Mouse (Mus musculus) liver, embryonic 13.5 days (tissue): Measurements from ENCODE around the gene Cecr2. TPM values are rescaled to one million over a fixed set of nuclear protein-coding genes. Genes with fewer than 3 reads are reported as not detected.
A peak's percentile ranks its signal among the peaks of the same experiment; 100 is the strongest.

Experiments
- ATAC-seq: fragments of 200-750 bp; cut with Nextera tagmentation; 2 replicates; pipeline ENCODE4 v1.8.0; 2017; ENCODE audit warnings: low read depth, mild to moderate bottlenecking, moderate number of reproducible peaks, moderate library complexity
- DNase-seq: peaks from one replicate; pipeline ENCODE4 v3.0.0; 2022
- H3K27ac ChIP-seq: fragments of 300-500 bp; sonication (generic); 2 replicates; pipeline ENCODE4 v1.5.1; 2015; ENCODE audit warnings: moderate library complexity, mild to moderate bottlenecking, inconsistent platforms
- H3K27me3 ChIP-seq: fragments of 300-500 bp; sonication (generic); 2 replicates; pipeline ENCODE4 v1.6.1; 2015; ENCODE audit warnings: mild to moderate bottlenecking, inconsistent platforms
- H3K36me3 ChIP-seq: fragments of 300-500 bp; sonication (generic); 2 replicates; pipeline ENCODE4 v1.6.1; 2015; ENCODE audit warnings: mild to moderate bottlenecking, inconsistent platforms
- H3K4me1 ChIP-seq: fragments of 300-500 bp; sonication (generic); replicated peaks from 2 replicates; pipeline ENCODE4 v1.6.1; 2015; ENCODE audit warnings: inconsistent platforms
- H3K4me2 ChIP-seq: fragments of 300-500 bp; sonication (generic); 2 replicates; pipeline ENCODE4 v1.6.1; 2015; ENCODE audit warnings: inconsistent platforms, mild to moderate bottlenecking, moderate library complexity
- H3K4me3 ChIP-seq: fragments of 300-500 bp; sonication (generic); replicated peaks from 2 replicates; pipeline ENCODE4 v1.5.1; 2015; ENCODE audit warnings: mild to moderate bottlenecking, inconsistent platforms
- H3K9ac ChIP-seq: fragments of 300-500 bp; sonication (generic); 2 replicates; pipeline ENCODE4 v1.6.1; 2015; ENCODE audit warnings: mild to moderate bottlenecking, inconsistent platforms
- H3K9me3 ChIP-seq: fragments of 300-500 bp; sonication (generic); replicated peaks from 2 replicates; pipeline ENCODE4 v1.6.1; 2016; ENCODE audit warnings: inconsistent platforms
- WGBS: fragments of 180-500 bp; shearing (Covaris S2); methylation state at CpG from one replicate; pipeline ENCODE4 v1.1.7; 2015; ENCODE audit not compliant: insufficient replicate concordance; 5-methylcytosine and 5-hydroxymethylcytosine counted together
- polyA plus RNA-seq: library from polyadenylated mRNA; unstranded; fragments of >200 nt; fragmentation: Nextera tagmentation; extraction: Ambion mirVana; gene quantifications from 2 replicates; pipeline ENCODE4 v1.2.1, GENCODE M21; 2015

The Cecr2 gene
- polyA plus RNA-seq, 1 experiment from 2014 or later = 5.5 TPM

DNA sequence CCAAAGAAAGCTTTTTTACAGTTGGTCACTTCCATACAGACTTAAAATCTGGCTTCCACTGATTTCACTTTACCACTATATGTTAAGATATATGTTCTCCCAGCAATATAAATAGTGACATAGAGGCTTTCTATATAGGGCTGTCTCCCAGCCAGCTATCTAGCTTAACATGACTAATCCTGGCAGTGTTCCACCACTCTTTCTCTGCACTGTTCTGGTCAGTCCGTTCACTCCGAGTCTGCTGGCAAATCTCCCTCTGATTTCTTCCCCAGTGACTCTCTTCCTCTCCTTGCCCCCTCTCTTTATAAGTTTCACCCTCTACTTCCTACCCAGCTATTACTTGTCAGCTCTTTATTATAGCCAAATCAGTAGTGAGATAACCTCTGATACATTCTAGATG lies 59.8 kb downstream of the Cecr2 start:
- H3K4me1 ChIP-seq = peaks cover 7% of the 10 kb centered on the region; the same call in 1 of the 2 replicates
- no peaks in the 10 kb centered on the region for H3K27me3 ChIP-seq
- no peak for DNase-seq
- WGBS = 73% methylated on average over 2 of the region's 2 CpGs
- no peak overlapping the region for H3K4me3 ChIP-seq
- no peak overlapping the region for H3K4me2 ChIP-seq
- ATAC-seq = no peak
- no peak overlapping the region for H3K9ac ChIP-seq
- no peaks in the 10 kb centered on the region for H3K9me3 ChIP-seq
- peaks cover 3% of the 10 kb centered on the region; the same call in 1 of the 2 replicates for H3K36me3 ChIP-seq
- no peak overlapping the region for H3K27ac ChIP-seq

- H3K36me3 ChIP-seq = peaks cover 31% of the 10 kb centered on the region
- H3K27ac ChIP-seq = no peak overlapping the region
- H3K4me1 ChIP-seq = peaks cover 6% of the 10 kb centered on the region
- ATAC-seq (peak; percentile 53; the same call in 1 of the 2 replicates), DNase-seq (no peak)
- H3K27me3 ChIP-seq = no peaks in the 10 kb centered on the region
- no peaks in the 10 kb centered on the region for H3K9me3 ChIP-seq
- no peak overlapping the region for H3K4me3 ChIP-seq
- WGBS = 67% methylated on average over 3 of the region's 3 CpGs
- H3K9ac ChIP-seq = no peak overlapping the region
- no peak overlapping the region for H3K4me2 ChIP-seq
Observed at GRCm38 (mm10) chr6:120736011-120736410, 69.8 kb downstream of the Cecr2 start.

GRCm38 (mm10) chr6:120736566-120736965 lies 70.4 kb downstream of the Cecr2 start:
- 42% methylated on average over 3 of the region's 3 CpGs for WGBS
- DNase-seq (peak; percentile 6), ATAC-seq (peak; percentile 73)
- H3K27ac ChIP-seq = no peak overlapping the region
- no peak overlapping the region for H3K4me2 ChIP-seq
- peaks cover 6% of the 10 kb centered on the region for H3K4me1 ChIP-seq
- H3K9ac ChIP-seq = no peak overlapping the region
- H3K9me3 ChIP-seq = no peaks in the 10 kb centered on the region
- peaks cover 31% of the 10 kb centered on the region for H3K36me3 ChIP-seq
- no peaks in the 10 kb centered on the region for H3K27me3 ChIP-seq
- no peak overlapping the region for H3K4me3 ChIP-seq

- no peak overlapping the region for H3K4me3 ChIP-seq
- ATAC-seq (no peak), DNase-seq (no peak)
- H3K36me3 ChIP-seq = peaks cover 3% of the 10 kb centered on the region
- no peaks in the 10 kb centered on the region for H3K9me3 ChIP-seq
- no peaks in the 10 kb centered on the region for H3K4me1 ChIP-seq
- no peak overlapping the region for H3K27ac ChIP-seq
- no peak overlapping the region for H3K4me2 ChIP-seq
- H3K9ac ChIP-seq = no peak overlapping the region
- 90% methylated on average over 2 of the region's 2 CpGs for WGBS
- H3K27me3 ChIP-seq = no peaks in the 10 kb centered on the region
Observed at GRCm38 (mm10) chr6:120743130-120743529, 77.0 kb downstream of the Cecr2 start.

- Histone ChIP-seq H3K9me3 (no peaks in the 10 kb centered on the region), H3K27me3 (no peaks in the 10 kb centered on the region), H3K9ac (no peak overlapping the region), H3K36me3 (no peaks in the 10 kb centered on the region; the same call in 1 of the 2 replicates), H3K27ac (no peak overlapping the region), H3K4me2 (no peak overlapping the region), H3K4me1 (no peaks in the 10 kb centered on the region), H3K4me3 (no peak overlapping the region)
- 76% methylated on average over 7 of the region's 7 CpGs for WGBS
- ATAC-seq (no peak), DNase-seq (no peak)
Observed at GRCm38 (mm10) chr6:120744266-120744665, 78.1 kb downstream of the Cecr2 start.

GRCm38 (mm10) chr6:120746416-120746815 lies 80.2 kb downstream of the Cecr2 start:
- no peaks in the 10 kb centered on the region for H3K27me3 ChIP-seq
- H3K9ac ChIP-seq = no peak overlapping the region
- no peak for DNase-seq
- 80% methylated on average over 2 of the region's 2 CpGs for WGBS
- no peak overlapping the region for H3K27ac ChIP-seq
- ATAC-seq = no peak
- no peaks in the 10 kb centered on the region for H3K9me3 ChIP-seq
- H3K4me3 ChIP-seq = no peak overlapping the region
- H3K4me1 ChIP-seq = no peaks in the 10 kb centered on the region
- peaks cover 4% of the 10 kb centered on the region for H3K36me3 ChIP-seq
- no peak overlapping the region for H3K4me2 ChIP-seq

- no peak for DNase-seq
- H3K4me1 ChIP-seq = no peaks in the 10 kb centered on the region
- H3K9ac ChIP-seq = no peak overlapping the region
- no peak overlapping the region for H3K4me3 ChIP-seq
- H3K9me3 ChIP-seq = no peaks in the 10 kb centered on the region
- WGBS = 85% methylated on average over 2 of the region's 2 CpGs
- ATAC-seq = no peak
- no peak overlapping the region for H3K27ac ChIP-seq
- peaks cover 69% of the 10 kb centered on the region for H3K36me3 ChIP-seq
- H3K27me3 ChIP-seq = no peaks in the 10 kb centered on the region
- no peak overlapping the region for H3K4me2 ChIP-seq
Observed at GRCm38 (mm10) chr6:120761151-120761550, 95.0 kb downstream of the Cecr2 start.

GRCm38 (mm10) chr6:120769972-120770371 lies 103.8 kb downstream of the Cecr2 start:
- 79% methylated on average over 1 of the region's 1 CpGs for WGBS

GRCm38 (mm10) chr6:120771366-120771765 lies 105.2 kb downstream of the Cecr2 start:
- no peak for ATAC-seq
- 47% methylated on average over 1 of the region's 1 CpGs for WGBS
- Histone ChIP-seq H3K27me3 (no peaks in the 10 kb centered on the region), H3K36me3 (peaks cover 14% of the 10 kb centered on the region), H3K4me3 (no peak overlapping the region), H3K9ac (no peak overlapping the region), H3K27ac (no peak overlapping the region), H3K4me2 (no peak overlapping the region), H3K4me1 (0 out of 2 replicates have a peak, but pooled peaks cover 1% of the 10 kb centered on the region), H3K9me3 (no peaks in the 10 kb centered on the region)
- DNase-seq = no peak

More at GRCm38 (mm10) chr6:120769972-120770371, 103.8 kb downstream of the Cecr2 start:
- Histone ChIP-seq H3K36me3 (peaks cover 27% of the 10 kb centered on the region), H3K27me3 (no peaks in the 10 kb centered on the region), H3K9me3 (no peaks in the 10 kb centered on the region), H3K4me1 (no peaks in the 10 kb centered on the region), H3K27ac (no peak overlapping the region), H3K4me2 (no peak overlapping the region), H3K9ac (no peak overlapping the region), H3K4me3 (no peak overlapping the region)
- no peak for ATAC-seq
- DNase-seq = no peak

GRCm38 (mm10) chr6:120772025-120772424 lies 105.9 kb downstream of the Cecr2 start:
- Histone ChIP-seq H3K36me3 (peaks cover 7% of the 10 kb centered on the region), H3K9ac (no peak overlapping the region), H3K4me1 (0 out of 2 replicates have a peak, but pooled peaks cover 4% of the 10 kb centered on the region), H3K27me3 (no peaks in the 10 kb centered on the region), H3K4me2 (no peak overlapping the region), H3K4me3 (no peak overlapping the region), H3K27ac (no peak overlapping the region), H3K9me3 (no peaks in the 10 kb centered on the region)
- ATAC-seq (no peak), DNase-seq (no peak)

DNA sequence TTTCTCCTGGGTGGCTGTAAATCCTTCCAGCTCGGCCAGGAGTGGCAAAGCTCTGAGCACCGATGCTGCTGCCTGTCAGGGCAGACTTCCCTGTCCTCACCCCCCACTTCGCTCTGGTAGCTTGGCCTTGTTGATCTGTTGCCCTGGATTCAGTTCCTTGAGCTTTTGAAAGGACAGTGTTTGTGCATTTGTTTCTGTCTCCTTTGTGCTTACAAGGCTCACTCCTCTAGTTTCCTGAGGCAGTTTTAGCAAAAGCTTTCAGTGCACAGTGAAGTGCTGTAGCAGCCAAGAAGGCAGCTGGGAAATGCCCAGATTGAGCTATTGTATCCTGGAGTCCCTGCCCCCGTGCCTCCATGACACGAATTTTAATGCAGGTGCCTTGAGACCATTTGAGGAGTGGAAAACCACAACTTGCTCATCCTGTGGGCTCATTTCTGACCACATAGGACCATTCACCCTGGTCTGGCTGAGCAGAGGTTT lies 107.0 kb downstream of the Cecr2 start, which contains the start of gene Slc25a18:
Gene Slc25a18 (plus strand): TSS at position 430 of the 480 bp plus-strand sequence.
- DNase-seq = no peak
- Histone ChIP-seq H3K27ac (no peak within 1 kb of the TSS), H3K9ac (no peak within 1 kb of the TSS), H3K36me3 (peaks cover under 1% of the 10 kb centered on the region; the same call in 1 of the 2 replicates), H3K27me3 (no peaks in the 10 kb centered on the region), H3K4me1 (0 out of 2 replicates have a peak, but pooled peaks cover 4% of the 10 kb centered on the region), H3K4me2 (no peak within 1 kb of the TSS), H3K4me3 (no peak within 1 kb of the TSS), H3K9me3 (no peaks in the 10 kb centered on the region)
- 65% methylated on average over 5 of the region's 5 CpGs for WGBS
- no peak for ATAC-seq

DNA sequence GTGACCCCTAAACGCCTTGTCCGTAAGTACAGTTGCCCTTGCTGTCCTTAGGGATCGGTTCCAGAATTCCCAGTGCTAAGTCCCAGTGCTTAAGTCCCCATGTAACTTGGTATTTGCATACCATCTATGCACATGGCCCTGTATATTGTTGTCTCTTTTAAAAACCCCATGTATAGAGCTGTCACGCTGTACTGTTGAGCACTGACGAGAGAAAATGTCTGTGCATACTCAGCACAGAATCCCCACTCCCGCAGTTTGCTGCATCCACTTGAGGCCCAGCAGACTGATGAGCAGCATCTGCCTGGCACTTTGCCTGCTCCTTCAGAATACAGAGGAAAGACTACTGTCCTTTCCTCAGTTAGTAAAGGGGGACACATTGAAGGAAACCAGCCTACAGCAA lies 107.6 kb downstream of the Cecr2 start:
- Histone ChIP-seq H3K4me3 (no peak overlapping the region), H3K27me3 (no peaks in the 10 kb centered on the region), H3K4me1 (0 out of 2 replicates have a peak, but pooled peaks cover 4% of the 10 kb centered on the region), H3K4me2 (no peak overlapping the region), H3K36me3 (no peaks in the 10 kb centered on the region), H3K9me3 (no peaks in the 10 kb centered on the region), H3K27ac (no peak overlapping the region), H3K9ac (no peak overlapping the region)
- DNase-seq = no peak
- ATAC-seq = no peak
- WGBS = 88% methylated on average over 6 of the region's 6 CpGs
